Mouse (Mus musculus) kidney, adult 9 months (tissue): ENCODE data around the gene Celsr2.

Experiments used
- DNase-seq: peaks from one replicate; pipeline ENCODE4 v3.0.0; 2022

Gene Celsr2

GRCm38 (mm10) chr3:108372691-108373090 is 42.7 kb downstream of the Celsr2 start:
- no peak for DNase-seq

GRCm38 (mm10) chr3:108372274-108372673 is 43.1 kb downstream of the Celsr2 start:
- no peak for DNase-seq

GRCm38 (mm10) chr3:108368721-108369120 is 46.6 kb downstream of the Celsr2 start:
- no peak for DNase-seq

GRCm38 (mm10) chr3:108367828-108368227 is 47.5 kb downstream of the Celsr2 start:
- no peak for DNase-seq

- DNase-seq, result no peak
Observed at GRCm38 (mm10) chr3:108367173-108367572, 48.2 kb downstream of the Celsr2 start.

GRCm38 (mm10) chr3:108364270-108364995 is 50.9 kb downstream of the Celsr2 start, which contains the start of gene Mybphl:
Mybphl (plus strand) TSS chr3:108364911.
- no peak for DNase-seq

- no peak for DNase-seq
Observed at GRCm38 (mm10) chr3:108363626-108364025, 51.7 kb downstream of the Celsr2 start.

GRCm38 (mm10) chr3:108360894-108361293 is 54.5 kb downstream of the Celsr2 start:
- no peak for DNase-seq

GRCm38 (mm10) chr3:108358445-108358844 is 56.9 kb downstream of the Celsr2 start:
- no peak for DNase-seq

GRCm38 (mm10) chr3:108357051-108357450 is 58.3 kb downstream of the Celsr2 start:
- DNase-seq, result no peak

- no peak for DNase-seq
Observed at GRCm38 (mm10) chr3:108355245-108355644, 60.1 kb downstream of the Celsr2 start.

- no peak for DNase-seq
Observed at GRCm38 (mm10) chr3:108348376-108348775, 67.0 kb downstream of the Celsr2 start.

- no peak for DNase-seq
Observed at GRCm38 (mm10) chr3:108345855-108346254, 69.5 kb downstream of the Celsr2 start.

GRCm38 (mm10) chr3:108342185-108342584 is 73.2 kb downstream of the Celsr2 start:
- DNase-seq, result no peak

GRCm38 (mm10) chr3:108341040-108341439 is 74.3 kb downstream of the Celsr2 start:
- DNase-seq, result no peak
